Mouse (Mus musculus) lung, adult 2 months (tissue): Measurements from ENCODE around the gene Uba52. TPM values are rescaled to one million over a fixed set of nuclear protein-coding genes. Genes with fewer than 3 reads are reported as not detected.

Source experiments
- DNase-seq: peaks from one replicate; pipeline ENCODE4 v3.0.0; 2022
- H3K4me1 ChIP-seq: fragments of 200-500 bp; 2 replicates; pipeline ENCODE4 v1.6.1; 2011; ENCODE audit warnings: low read length; ENCODE audit not compliant: control insufficient read depth, insufficient read depth
- H3K4me3 ChIP-seq: fragments of 200-500 bp; replicated peaks from 2 replicates; pipeline ENCODE3; 2011; ENCODE audit warnings: low read depth, mild to moderate bottlenecking, control low read depth, low read length; ENCODE audit errors: extremely low read depth
- CTCF ChIP-seq: fragments of 200-500 bp; IDR thresholded peaks from 2 replicates; pipeline ENCODE4 v1.5.1; 2011; ENCODE audit warnings: mild to moderate bottlenecking, low read length, control low read depth; ENCODE audit not compliant: insufficient read depth
- POLR2A ChIP-seq: fragments of 200-500 bp; IDR thresholded peaks from 2 replicates; pipeline ENCODE4 v1.6.1; 2011; ENCODE audit warnings: low read depth, mild to moderate bottlenecking, control low read depth, low read length, borderline replicate concordance; ENCODE audit errors: extremely low read depth
- WGBS: fragments of 180-500 bp; shearing (Covaris S2); methylation state at CpG from one replicate; pipeline ENCODE4 v1.1.7; 2018; 5-methylcytosine and 5-hydroxymethylcytosine counted together
- polyA plus RNA-seq: library from polyadenylated mRNA; depleted of rRNA; stranded (reverse); fragments of >200 nt; gene quantifications from 2 replicates; pipeline ENCODE4 v1.2.3, GENCODE M21; 2012; rRNA removed

Uba52 gene
- polyA plus RNA-seq, 1 experiment, result 370 TPM

GRCm38 (mm10) chr8:70461765-70462515 lies 48.7 kb downstream of the Uba52 start:
- WGBS, result 72% methylated on average over 16 of the region's 16 CpGs
- DNase-seq, result no peak
- Histone ChIP-seq H3K4me3 (no peak overlapping the region), H3K4me1 (peaks cover 7% of the 10 kb centered on the region)
- TF ChIP-seq POLR2A (no peak), CTCF (no peak)

GRCm38 (mm10) chr8:70460606-70461005 lies 50.0 kb downstream of the Uba52 start:
- no peaks in the 10 kb centered on the region for H3K4me1 ChIP-seq
- WGBS, result 70% methylated on average over 9 of the region's 9 CpGs

GRCm38 (mm10) chr8:70460199-70460598 lies 50.4 kb downstream of the Uba52 start:
- TF ChIP-seq CTCF (no peak), POLR2A (no peak)
- no peak for DNase-seq
- Histone ChIP-seq H3K4me1 (no peaks in the 10 kb centered on the region), H3K4me3 (no peak overlapping the region)
- WGBS, result 81% methylated on average over 5 of the region's 5 CpGs

More at GRCm38 (mm10) chr8:70460606-70461005, 50.0 kb downstream of the Uba52 start:
- no peak overlapping the region for H3K4me3 ChIP-seq
- DNase-seq, result no peak
- no peak for TF ChIP-seq POLR2A
- no peak for TF ChIP-seq CTCF

GRCm38 (mm10) chr8:70459636-70460035 lies 51.0 kb downstream of the Uba52 start:
- no peak for DNase-seq
- Histone ChIP-seq H3K4me3 (no peak overlapping the region), H3K4me1 (no peaks in the 10 kb centered on the region)
- TF ChIP-seq POLR2A (no peak), CTCF (no peak)
- WGBS, result 96% methylated on average over 2 of the region's 2 CpGs

GRCm38 (mm10) chr8:70458462-70458861 lies 52.1 kb downstream of the Uba52 start:
- TF ChIP-seq POLR2A, result no peak
- TF ChIP-seq CTCF, result no peak
- Histone ChIP-seq H3K4me3 (no peak overlapping the region), H3K4me1 (no peaks in the 10 kb centered on the region)
- no peak for DNase-seq
- WGBS, result 81% methylated on average over 3 of the region's 3 CpGs

Other genes with a start within 250 kb of the Uba52 start
- gene Homer3, start 228.0 kb downstream of the Uba52 start, polyA plus RNA-seq, result 75.0 and 111 TPM in 2 replicates
- gene Ddx49, start 208.3 kb downstream of the Uba52 start, polyA plus RNA-seq, result 37.2 and 43.0 TPM in 2 replicates
- gene Cope, start 208.3 kb downstream of the Uba52 start, polyA plus RNA-seq, result 308 and 342 TPM in 2 replicates
- 2.7 TPM in 2 replicates for gene Cers1, start 195.0 kb downstream of the Uba52 start, polyA plus RNA-seq
- gene Gdf1, start 181.0 kb downstream of the Uba52 start, polyA plus RNA-seq, result 1.1 and 1.5 TPM in 2 replicates
- gene Upf1, start 157.5 kb downstream of the Uba52 start, polyA plus RNA-seq, result 35.8 and 36.7 TPM in 2 replicates
- gene Comp, start 137.2 kb downstream of the Uba52 start, polyA plus RNA-seq, result 0.51 and 1.3 TPM in 2 replicates
- 18.7 and 20.4 TPM in 2 replicates for gene Crtc1, start 71.2 kb downstream of the Uba52 start, polyA plus RNA-seq
- 51.3 and 57.2 TPM in 2 replicates for gene Klhl26, start 33.8 kb downstream of the Uba52 start, polyA plus RNA-seq
- gene Tmem59l, start 23.4 kb downstream of the Uba52 start, polyA plus RNA-seq, result 10.5 and 12.2 TPM in 2 replicates
- 27.7 and 34.3 TPM in 2 replicates for gene Crlf1, start 17.6 kb downstream of the Uba52 start, polyA plus RNA-seq
- gene Rex1bd, start 4.0 kb downstream of the Uba52 start, polyA plus RNA-seq, result 145 and 178 TPM in 2 replicates
- 361 and 369 TPM in 2 replicates for gene Fkbp8, start 16.9 kb upstream of the Uba52 start, polyA plus RNA-seq
- 48.7 and 54.6 TPM in 2 replicates for gene Kxd1, start 17.2 kb upstream of the Uba52 start, polyA plus RNA-seq
- 29.6 and 32.9 TPM in 2 replicates for gene Ell, start 28.7 kb upstream of the Uba52 start, polyA plus RNA-seq
- 102 and 112 TPM in 2 replicates for gene Isyna1, start 83.6 kb upstream of the Uba52 start, polyA plus RNA-seq
- 228 and 351 TPM in 2 replicates for gene Ssbp4, start 98.1 kb upstream of the Uba52 start, polyA plus RNA-seq
- 10.4 and 10.5 TPM in 2 replicates for gene Lrrc25, start 105.4 kb upstream of the Uba52 start, polyA plus RNA-seq
- 5.4 and 6.6 TPM in 2 replicates for gene Gdf15, start 121.7 kb upstream of the Uba52 start, polyA plus RNA-seq
- 32.2 and 33.7 TPM in 2 replicates for gene Pgpep1, start 149.6 kb upstream of the Uba52 start, polyA plus RNA-seq
- gene Lsm4, start 162.4 kb upstream of the Uba52 start, polyA plus RNA-seq, result 75.2 and 76.3 TPM in 2 replicates
- 378 and 717 TPM in 2 replicates for gene Jund, start 188.1 kb upstream of the Uba52 start, polyA plus RNA-seq
- gene Iqcn, start 192.7 kb upstream of the Uba52 start, polyA plus RNA-seq, result 0.03 TPM in 1 of 2 replicates, not detected in the other
- gene Gm3336, start 207.7 kb upstream of the Uba52 start, polyA plus RNA-seq, result 0.43 and 1.2 TPM in 2 replicates
- gene Pde4c, start 212.9 kb upstream of the Uba52 start, polyA plus RNA-seq, result 4.1 and 5.5 TPM in 2 replicates
- 46.4 and 53.4 TPM in 2 replicates for gene Rab3a, start 243.9 kb upstream of the Uba52 start, polyA plus RNA-seq